Mouse (Mus musculus) common myeloid progenitor, adult 5-6 weeks (primary cell): ENCODE data around the gene Pamr1. TPM values are rescaled to one million over a fixed set of nuclear protein-coding genes. Genes with fewer than 3 reads are reported as not detected.

Source experiments
- total RNA-seq: library from RNA; stranded (forward); fragments of 200-1000, 187-1606 nt; gene quantifications from 2 replicates; pipeline ENCODE4 v1.2.3, GENCODE M21; 2017

Pamr1 gene
- total RNA-seq, 1 experiment from 2014 or later, result not detected

Other genes with a start within 250 kb of the Pamr1 start
- 51.6 and 69.2 TPM in 2 replicates for gene Trim44, start 142.2 kb upstream of the Pamr1 start, total RNA-seq
- gene Fjx1, start 97.5 kb upstream of the Pamr1 start, total RNA-seq, result 0.10 and 0.23 TPM in 2 replicates
- not detected in 2 replicates for gene Slc1a2, start 108.6 kb downstream of the Pamr1 start, total RNA-seq